Mouse (Mus musculus): ENCODE measurements around the gene Cul4a.

GRCm38 (mm10) chr8:13063112-13063511 lies 42.3 kb upstream of the Cul4a start:
- no peak for TF ChIP-seq ZNF384 (IDR thresholded peaks at IDR 0.05; ENCODE audit: low read depth, low read length)
- no peak for TF ChIP-seq CTCF (conservative IDR thresholded peaks at IDR 0.05 in 1 of 2, IDR thresholded peaks at IDR 0.05 in 1 of 2; ENCODE audit: low read depth in 2 of 2, low read length in 2 of 2)
- TF ChIP-seq ETS1 (conservative IDR thresholded peaks at IDR 0.05; ENCODE audit: low read depth, low read length) = no peak
- no peak for TF ChIP-seq POLR2A (IDR thresholded peaks at IDR 0.05; ENCODE audit: low read depth, low read length)
- no peak for TF ChIP-seq HCFC1 (IDR thresholded peaks at IDR 0.05; ENCODE audit: low read depth, low read length)
- TF ChIP-seq CHD2 (IDR thresholded peaks at IDR 0.05; ENCODE audit: low read length) = no peak
- TF ChIP-seq ELF1 (IDR thresholded peaks at IDR 0.05; ENCODE audit: low read depth, low read length) = no peak
- TF ChIP-seq CHD1 (IDR thresholded peaks at IDR 0.05; ENCODE audit: low read depth, low read length) = no peak
- TF ChIP-seq MEF2A (IDR thresholded peaks at IDR 0.05; ENCODE audit: borderline replicate concordance, low read depth, low read length) = no peak

Data from CH12.LX (cell line).